Mouse (Mus musculus) testis, adult 2 months (tissue): ENCODE data around the gene Cic.

Experiments
- CTCF ChIP-seq: fragments of 200-500 bp; IDR thresholded peaks from 2 replicates; pipeline ENCODE4 v1.5.1; 2012; ENCODE audit warnings: low read depth, mild to moderate bottlenecking, inconsistent platforms, low read length, moderate library complexity; ENCODE audit not compliant: control insufficient read depth, insufficient read depth, insufficient replicate concordance
- POLR2A ChIP-seq: fragments of 200-500 bp; IDR thresholded peaks from 2 replicates; pipeline ENCODE4 v1.6.1; 2012; ENCODE audit warnings: low read depth, mild to moderate bottlenecking, inconsistent platforms, low read length, moderate library complexity; ENCODE audit not compliant: control insufficient read depth

- no peak for TF ChIP-seq CTCF
- TF ChIP-seq POLR2A = no peak
Observed at GRCm38 (mm10) chr7:25261896-25262295, 5.6 kb upstream of the Cic start.
